Mouse (Mus musculus) lung, adult 2 months (tissue): ENCODE data around the gene Ttc9b. TPM values are rescaled to one million over a fixed set of nuclear protein-coding genes. Genes with fewer than 3 reads are reported as not detected.

Experiments used
- DNase-seq: peaks from one replicate; pipeline ENCODE4 v3.0.0; 2022
- H3K4me1 ChIP-seq: fragments of 200-500 bp; 2 replicates; pipeline ENCODE4 v1.6.1; 2011; ENCODE audit warnings: low read length; ENCODE audit not compliant: control insufficient read depth, insufficient read depth
- H3K4me3 ChIP-seq: fragments of 200-500 bp; replicated peaks from 2 replicates; pipeline ENCODE3; 2011; ENCODE audit warnings: low read depth, mild to moderate bottlenecking, control low read depth, low read length; ENCODE audit errors: extremely low read depth
- CTCF ChIP-seq: fragments of 200-500 bp; IDR thresholded peaks from 2 replicates; pipeline ENCODE4 v1.5.1; 2011; ENCODE audit warnings: mild to moderate bottlenecking, low read length, control low read depth; ENCODE audit not compliant: insufficient read depth
- POLR2A ChIP-seq: fragments of 200-500 bp; IDR thresholded peaks from 2 replicates; pipeline ENCODE4 v1.6.1; 2011; ENCODE audit warnings: low read depth, mild to moderate bottlenecking, control low read depth, low read length, borderline replicate concordance; ENCODE audit errors: extremely low read depth
- WGBS: fragments of 180-500 bp; shearing (Covaris S2); methylation state at CpG from one replicate; pipeline ENCODE4 v1.1.7; 2018; 5-methylcytosine and 5-hydroxymethylcytosine counted together
- polyA plus RNA-seq: library from polyadenylated mRNA; depleted of rRNA; stranded (reverse); fragments of >200 nt; gene quantifications from 2 replicates; pipeline ENCODE4 v1.2.3, GENCODE M21; 2012

The Ttc9b gene
- polyA plus RNA-seq, 1 experiment = not detected

DNA sequence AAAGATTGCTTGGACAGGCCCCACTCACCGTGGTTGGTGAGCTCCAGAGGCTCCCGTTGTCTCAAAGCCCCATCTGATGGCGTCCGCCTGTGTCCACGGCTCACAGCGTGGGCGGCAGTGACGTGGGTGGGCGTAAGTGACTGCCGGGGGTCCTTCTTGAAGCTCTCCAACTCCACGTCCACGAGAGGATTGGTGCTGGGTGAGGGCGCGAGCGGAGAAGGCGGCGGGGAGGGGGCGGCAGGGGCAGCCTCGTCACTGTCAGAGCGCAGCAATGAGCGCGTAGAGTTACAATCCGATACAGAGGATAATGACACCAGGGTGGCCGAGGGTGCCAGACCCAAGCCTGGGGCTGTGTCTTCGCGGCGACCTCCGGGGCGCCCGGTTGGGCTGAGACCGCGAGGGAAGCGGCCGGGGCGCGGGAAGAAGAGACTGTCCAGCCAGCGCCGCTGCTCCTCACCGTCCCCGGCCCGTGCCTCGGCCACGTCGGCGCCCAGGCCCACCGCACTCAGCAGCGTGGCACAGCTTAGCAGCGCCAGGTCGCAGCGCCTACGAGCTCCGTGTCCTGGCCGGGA, 4.2 kb downstream of the Ttc9b start:
- Histone ChIP-seq H3K4me1 (no peaks in the 10 kb centered on the region), H3K4me3 (no peak overlapping the region)
- no peak for DNase-seq
- TF ChIP-seq CTCF (no peak), POLR2A (no peak)
- WGBS = 47% methylated on average over 50 of the region's 53 CpGs

DNA sequence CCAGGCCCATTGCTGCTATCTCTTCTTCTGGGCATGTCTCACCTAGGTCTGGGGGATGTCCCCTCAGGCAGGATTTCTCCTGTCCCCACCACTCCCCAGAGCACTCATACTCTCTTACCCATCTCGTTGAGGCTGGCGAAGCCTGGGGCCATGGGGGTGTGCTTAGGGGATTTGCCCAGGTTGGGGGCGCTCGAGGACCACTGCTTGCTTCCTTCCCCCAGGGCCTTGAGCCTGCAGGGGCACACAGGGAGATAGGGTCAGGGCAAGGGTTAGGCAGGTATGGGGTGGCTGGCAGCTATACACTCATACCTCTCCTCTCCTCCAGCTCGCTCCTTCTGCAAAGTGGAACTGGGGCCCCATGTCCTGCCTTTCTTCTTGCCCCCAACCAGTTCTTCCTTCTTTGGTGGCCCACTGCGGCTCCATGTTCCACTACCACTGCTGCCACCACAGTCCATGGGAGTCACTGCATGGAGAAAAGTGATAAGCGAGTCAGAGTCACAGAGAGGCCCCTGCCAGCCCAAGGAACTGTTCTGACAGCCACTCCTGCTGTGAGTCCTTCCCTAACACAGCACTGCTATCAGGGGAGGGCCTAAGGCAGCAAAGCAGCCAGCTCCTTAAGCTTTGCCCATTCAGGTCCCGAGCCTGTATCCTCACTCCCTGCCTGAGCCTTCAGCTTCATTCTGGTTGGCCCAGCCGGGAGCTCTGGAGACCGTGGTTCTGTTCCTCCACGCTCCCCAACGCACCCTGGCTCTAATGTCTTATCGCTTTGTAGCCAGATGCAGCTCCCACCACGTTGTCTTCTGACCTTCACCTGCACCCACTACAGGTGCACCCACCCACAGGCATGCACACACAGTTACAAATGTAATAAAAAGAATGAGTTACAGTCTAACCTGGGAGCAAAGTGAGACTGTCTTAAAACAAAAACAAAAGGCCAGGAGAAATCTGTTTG, 5.3 kb downstream of the Ttc9b start:
- no peaks in the 10 kb centered on the region for H3K4me1 ChIP-seq
- TF ChIP-seq CTCF (no peak), POLR2A (no peak)
- no peak overlapping the region for H3K4me3 ChIP-seq
- 72% methylated on average over 14 of the region's 14 CpGs for WGBS
- DNase-seq = no peak

- WGBS = 91% methylated on average over 4 of the region's 4 CpGs
- Histone ChIP-seq H3K4me3 (no peak overlapping the region), H3K4me1 (no peaks in the 10 kb centered on the region)
- no peak for DNase-seq
- TF ChIP-seq CTCF (no peak), POLR2A (no peak)
Observed at GRCm38 (mm10) chr7:27662038-27662437, 8.3 kb downstream of the Ttc9b start.

GRCm38 (mm10) chr7:27673064-27673574, 19.4 kb downstream of the Ttc9b start:
- Histone ChIP-seq H3K4me1 (peaks cover 5% of the 10 kb centered on the region), H3K4me3 (no peak overlapping the region)
- DNase-seq = no peak
- 46% methylated on average over 9 of the region's 9 CpGs for WGBS
- TF ChIP-seq POLR2A (no peak), CTCF (no peak)

DNA sequence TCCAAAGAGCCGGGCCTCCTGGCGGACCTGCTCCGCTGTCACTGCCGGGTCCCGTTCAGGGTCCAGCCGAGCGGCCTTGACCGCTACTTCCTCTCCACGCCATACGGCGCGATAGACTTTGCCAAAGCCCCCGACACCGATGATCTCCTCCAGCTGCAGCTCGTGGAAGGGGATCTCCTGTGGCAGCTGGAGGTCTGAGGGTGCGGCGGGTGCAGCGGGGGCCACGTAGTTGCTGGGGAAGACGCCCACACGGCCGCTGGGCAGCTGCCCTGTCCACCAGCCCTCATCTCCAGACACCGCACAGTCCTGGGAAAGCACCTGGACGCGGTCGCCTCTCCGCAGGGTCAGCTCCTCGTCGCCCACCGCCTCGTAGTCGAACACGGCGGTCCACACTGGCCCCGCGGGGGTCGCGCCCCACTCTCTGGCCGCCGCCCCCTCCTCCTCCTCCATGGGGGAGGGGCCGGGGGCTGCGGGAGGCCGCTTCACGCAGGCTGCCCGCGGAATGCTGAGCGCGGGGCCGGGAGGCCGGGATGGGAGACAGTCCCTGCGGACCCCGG, 19.9 kb downstream of the Ttc9b start:
- no peak for DNase-seq
- H3K4me3 ChIP-seq = peak overlapping the region; percentile 79
- TF ChIP-seq CTCF = no peak
- TF ChIP-seq POLR2A = no peak
- 2% methylated on average over 49 of the region's 52 CpGs for WGBS
- H3K4me1 ChIP-seq = peaks cover 5% of the 10 kb centered on the region

- peaks cover 5% of the 10 kb centered on the region for H3K4me1 ChIP-seq
- no peak for DNase-seq
- H3K4me3 ChIP-seq = peak overlapping the region; percentile 79
- WGBS = 1% methylated on average over 38 of the region's 38 CpGs
- no peak for TF ChIP-seq POLR2A
- no peak for TF ChIP-seq CTCF
Observed at GRCm38 (mm10) chr7:27674195-27674521, 20.4 kb downstream of the Ttc9b start.

GRCm38 (mm10) chr7:27674522-27675221, 21.0 kb downstream of the Ttc9b start, which contains the start of gene Map3k10:
Map3k10 (minus strand) TSS chr7:27674598.
- Histone ChIP-seq H3K4me1 (peaks cover 5% of the 10 kb centered on the region), H3K4me3 (peak within 1 kb of the TSS; percentile 79)
- peak; percentile 97 for DNase-seq
- no peak for TF ChIP-seq CTCF
- peak; percentile 17; the same call in 1 of the 2 replicates for TF ChIP-seq POLR2A
- WGBS = 1% methylated on average over 31 of the region's 31 CpGs

DNA sequence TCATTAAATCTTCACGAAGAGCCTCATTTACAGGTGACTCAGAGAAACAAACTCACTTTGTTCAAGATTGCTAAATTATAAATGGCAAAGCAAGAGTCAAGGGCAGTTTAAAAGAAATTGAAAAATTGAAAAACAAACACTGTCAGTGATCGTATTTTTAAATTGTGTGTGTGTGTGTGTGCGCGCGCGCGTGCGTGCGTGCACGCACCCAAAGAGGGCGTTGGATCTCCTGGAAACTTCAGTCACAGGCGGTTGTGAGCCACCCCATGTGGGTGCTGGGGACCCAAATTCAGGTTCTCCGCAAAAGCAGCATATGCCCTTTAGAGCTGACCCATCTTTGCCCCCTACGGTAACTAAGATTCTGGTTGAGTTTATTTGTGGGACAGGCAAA, 21.5 kb downstream of the Ttc9b start:
- no peak for DNase-seq
- 32% methylated on average over 14 of the region's 14 CpGs for WGBS
- no peak for TF ChIP-seq CTCF
- TF ChIP-seq POLR2A = no peak
- Histone ChIP-seq H3K4me1 (peaks cover 5% of the 10 kb centered on the region), H3K4me3 (no peak overlapping the region)

DNA sequence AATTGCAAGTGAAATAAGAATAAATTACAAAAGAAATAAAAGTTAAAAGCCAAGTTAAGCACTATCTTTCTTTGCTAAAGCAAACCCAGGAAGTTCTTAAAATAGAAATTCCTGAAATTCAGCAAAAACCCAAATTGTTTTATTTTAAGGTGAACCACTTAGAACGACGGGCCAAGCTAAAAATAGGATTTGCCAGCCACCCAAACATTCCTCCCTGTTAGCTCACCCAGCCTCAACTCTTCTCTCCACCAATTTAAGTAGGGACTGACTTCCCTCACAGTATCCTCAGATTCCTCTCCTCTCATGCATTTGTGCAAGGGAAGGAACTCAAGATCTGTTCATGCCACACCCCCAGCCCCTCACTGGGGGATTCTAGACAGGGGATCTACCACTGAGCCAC, 29.5 kb downstream of the Ttc9b start:
- DNase-seq = no peak
- Histone ChIP-seq H3K4me1 (no peaks in the 10 kb centered on the region), H3K4me3 (no peak overlapping the region)
- TF ChIP-seq CTCF (no peak), POLR2A (no peak)
- 13% methylated on average over 2 of the region's 2 CpGs for WGBS
